Mouse (Mus musculus): ENCODE measurements around the gene Gm9958.

Gene Gm9958

DNA sequence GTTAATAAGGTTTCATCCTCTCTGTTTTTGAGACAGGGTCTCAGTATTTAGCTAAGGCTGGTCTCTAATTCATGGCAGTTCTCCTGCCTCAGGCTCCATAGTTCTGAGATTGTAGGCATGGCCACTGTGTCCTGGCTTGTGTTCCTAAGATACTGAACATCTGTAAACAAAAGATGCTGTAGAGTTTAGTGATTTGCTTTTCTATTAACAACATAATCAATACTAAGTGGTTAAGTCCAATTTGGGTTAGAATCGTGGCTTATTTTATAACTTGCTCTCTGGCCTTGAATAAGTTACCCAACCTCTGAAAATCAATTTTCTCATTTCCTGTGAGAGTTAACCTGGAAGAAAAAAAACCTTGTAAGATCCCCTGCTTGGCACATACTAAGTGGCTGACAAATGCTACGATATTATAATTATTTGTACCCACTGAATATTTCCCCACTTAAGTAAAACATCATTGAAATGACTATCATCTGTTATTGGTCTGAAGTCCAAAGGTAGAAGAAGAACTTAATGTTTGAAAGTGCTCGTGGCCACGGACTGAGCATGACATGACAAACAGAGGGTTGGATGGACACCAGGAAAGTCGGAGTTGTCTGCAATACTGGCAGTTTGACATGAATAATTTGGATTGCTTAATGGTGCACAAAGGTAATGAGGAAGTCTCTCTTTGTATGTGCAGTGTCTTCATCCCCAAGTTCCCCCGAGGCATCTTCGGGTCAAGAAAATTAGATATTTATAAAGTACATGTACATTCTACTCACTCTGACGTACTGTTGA lies 47.3 kb downstream of the Gm9958 start:
- DNase-seq: no peak

DNA sequence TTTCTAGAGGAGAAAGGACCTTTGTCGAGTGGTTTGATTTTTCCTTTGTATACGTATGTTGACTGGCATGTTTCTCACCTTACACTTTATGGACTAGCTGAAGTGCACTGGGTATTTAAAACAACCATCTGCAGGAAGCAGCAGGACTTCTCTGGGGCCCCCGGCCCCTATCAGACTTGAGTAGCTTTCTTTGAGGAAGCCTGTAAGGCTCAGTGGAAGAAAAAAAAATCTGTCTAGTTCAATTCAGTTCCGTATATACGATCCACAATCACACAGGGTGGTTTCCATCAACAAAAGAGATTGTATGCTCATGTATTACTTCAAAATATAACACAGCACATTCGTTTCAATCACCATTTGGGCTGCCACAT lies 47.9 kb downstream of the Gm9958 start:
- no peak for DNase-seq

All from cerebellum, adult 8-10 months (tissue).